Mouse (Mus musculus) induced T-regulatory cell, adult 2 months (primary cell): ENCODE results near the gene Rmnd1.
A peak's percentile ranks its signal among the peaks of the same experiment; 100 is the strongest.

Experiments
- DNase-seq: peaks from one replicate; pipeline ENCODE4 v3.0.0-alpha.2; 2012; ENCODE audit warnings: low read depth

Gene Rmnd1

DNA sequence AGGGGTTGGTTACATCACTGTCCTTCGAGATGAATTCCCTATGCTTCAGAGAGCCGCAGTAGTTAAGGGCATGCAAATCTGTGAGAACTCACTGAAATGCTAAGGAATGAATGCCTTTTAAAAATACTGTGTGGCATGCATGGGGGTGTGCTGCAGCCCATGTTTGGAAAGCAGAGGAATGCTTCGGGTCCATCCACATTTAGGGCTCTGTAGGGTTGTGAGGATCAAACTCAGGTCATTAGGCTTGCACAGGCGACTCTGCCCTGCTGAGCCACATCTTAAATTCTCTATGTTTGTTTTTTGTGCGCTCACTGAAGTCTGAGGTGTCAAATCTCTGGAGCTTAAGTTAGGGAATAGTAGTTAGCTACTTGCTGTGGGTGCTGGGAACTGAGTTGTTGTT is 41.1 kb downstream of the Rmnd1 start:
- DNase-seq, result no peak

DNA sequence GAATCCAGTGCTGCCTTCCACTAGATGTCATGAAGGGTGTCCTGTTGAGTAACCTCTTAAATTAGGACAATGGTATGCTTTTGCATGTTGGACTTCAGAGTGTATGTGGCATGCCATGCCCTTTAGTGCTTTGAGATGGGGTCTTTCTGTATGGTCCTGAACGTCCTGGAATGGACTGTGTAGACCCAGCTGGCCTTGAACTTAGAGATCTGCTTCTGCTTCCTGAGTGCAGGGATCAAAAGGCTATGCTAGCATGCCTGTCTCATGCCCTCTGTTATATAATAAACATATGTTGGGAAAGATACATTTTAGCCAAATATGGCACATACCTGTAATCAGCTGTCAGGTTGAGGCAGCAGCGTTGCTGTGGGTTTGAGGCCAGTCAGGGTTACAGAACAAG is 41.6 kb downstream of the Rmnd1 start:
- no peak for DNase-seq

DNA sequence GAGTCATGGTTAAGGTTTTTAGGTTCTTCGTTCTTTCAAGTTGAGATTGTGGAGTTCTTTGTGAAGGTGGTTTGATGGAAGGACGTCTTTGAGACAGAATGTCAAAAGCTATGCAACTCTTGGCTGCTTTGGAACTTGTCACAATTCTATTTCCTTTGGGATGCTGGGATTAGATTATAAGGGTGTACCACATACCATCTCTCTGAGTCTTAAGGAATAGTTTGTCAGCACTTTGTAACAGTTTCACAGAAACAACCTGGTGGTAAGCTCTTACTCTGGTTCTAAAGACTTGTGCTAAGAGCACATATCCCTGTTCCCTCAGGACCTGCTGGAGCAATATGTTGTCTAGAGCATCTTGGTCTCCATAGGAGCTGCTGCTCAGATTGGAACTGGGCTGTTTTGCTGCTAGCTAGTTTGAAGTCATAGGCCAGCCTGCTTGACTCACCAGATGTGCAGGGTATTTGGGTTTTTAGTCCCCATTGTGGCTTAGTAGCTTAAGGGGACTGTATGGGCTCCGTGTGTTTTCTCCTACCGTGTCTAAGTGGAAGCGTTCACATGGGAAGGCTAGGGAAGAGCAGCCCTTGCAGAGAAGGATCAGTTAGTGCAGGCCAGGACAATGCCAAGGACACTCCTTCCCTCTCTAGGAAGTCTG is 42.6 kb downstream of the Rmnd1 start:
- DNase-seq, result no peak

DNA sequence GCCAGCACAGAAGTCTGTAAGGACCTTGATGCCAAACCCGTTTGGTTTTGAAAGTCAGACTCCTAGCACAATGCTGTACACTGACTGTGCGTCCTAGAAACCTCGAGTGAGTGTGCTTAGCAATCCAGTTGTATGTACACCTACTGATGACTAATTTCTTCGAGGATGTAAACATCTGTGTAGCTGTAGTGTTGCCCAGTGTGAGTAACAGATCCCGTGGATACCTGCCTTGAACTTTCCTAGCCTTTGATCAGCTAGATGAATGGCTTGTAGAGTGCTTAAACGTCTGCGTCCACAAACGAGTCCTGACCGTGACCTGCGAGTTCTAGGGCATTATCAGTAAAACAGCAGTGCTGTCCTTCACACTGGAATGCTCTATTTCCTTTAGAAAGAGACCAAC is 43.2 kb downstream of the Rmnd1 start:
- peak; percentile 47 for DNase-seq

DNA sequence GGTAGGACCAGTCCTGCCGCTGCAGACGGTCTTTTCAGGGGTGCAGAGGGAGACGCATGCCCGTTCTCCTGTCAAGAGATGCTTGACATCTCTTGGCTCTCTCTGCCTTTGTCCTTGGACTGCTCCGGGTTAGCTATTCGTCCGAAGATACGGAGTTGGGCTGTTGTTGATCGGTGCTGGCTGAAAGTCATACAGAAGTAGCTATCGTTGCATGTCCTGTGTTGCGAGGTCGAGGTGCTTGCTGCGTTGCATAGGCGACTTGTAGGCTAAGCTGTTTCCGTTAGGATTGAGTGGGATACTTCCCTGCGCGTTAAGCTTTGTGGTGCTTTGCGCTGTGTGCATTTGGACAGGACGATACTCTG is 43.8 kb downstream of the Rmnd1 start:
- DNase-seq, result peak; percentile 64

DNA sequence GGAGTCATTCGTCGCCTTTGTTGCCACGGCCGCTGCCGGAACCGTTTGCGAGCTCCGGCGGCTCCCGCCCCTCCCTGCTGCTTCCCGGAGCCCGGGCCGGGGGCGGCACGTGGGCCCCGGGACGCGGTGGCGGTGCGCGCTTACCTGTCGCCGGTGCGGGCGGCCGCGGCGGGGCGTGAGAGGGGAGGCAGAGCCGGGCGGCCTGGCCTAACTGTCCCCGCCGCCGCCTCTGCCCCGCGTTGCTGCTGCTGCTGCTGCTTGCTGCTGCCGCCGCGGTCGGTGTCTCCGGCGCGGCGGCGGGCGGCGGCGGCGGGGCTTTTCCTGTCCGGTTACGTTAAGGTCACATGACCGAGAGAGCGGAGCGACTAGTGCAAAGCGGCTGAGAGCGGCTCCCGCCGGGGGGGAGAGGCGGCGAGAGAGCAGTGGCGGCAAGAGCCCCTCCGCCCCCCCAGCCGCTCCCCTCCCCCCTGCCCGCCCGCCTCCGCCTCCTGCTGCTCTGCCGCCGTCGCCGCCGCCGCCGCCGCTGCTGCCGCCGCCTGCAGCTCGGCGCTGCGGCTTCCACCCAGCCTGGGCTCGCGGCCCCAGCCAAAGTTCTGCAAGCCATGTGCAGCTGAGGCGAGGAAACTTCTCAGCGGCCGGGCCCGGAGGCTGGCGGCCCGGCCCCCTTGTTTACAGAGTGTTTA is 44.3 kb downstream of the Rmnd1 start, which contains the start of gene Zbtb2:
TSS of gene Zbtb2 (minus strand) at position 408 of the 683 bp plus-strand sequence.
- peak; percentile 78 for DNase-seq

DNA sequence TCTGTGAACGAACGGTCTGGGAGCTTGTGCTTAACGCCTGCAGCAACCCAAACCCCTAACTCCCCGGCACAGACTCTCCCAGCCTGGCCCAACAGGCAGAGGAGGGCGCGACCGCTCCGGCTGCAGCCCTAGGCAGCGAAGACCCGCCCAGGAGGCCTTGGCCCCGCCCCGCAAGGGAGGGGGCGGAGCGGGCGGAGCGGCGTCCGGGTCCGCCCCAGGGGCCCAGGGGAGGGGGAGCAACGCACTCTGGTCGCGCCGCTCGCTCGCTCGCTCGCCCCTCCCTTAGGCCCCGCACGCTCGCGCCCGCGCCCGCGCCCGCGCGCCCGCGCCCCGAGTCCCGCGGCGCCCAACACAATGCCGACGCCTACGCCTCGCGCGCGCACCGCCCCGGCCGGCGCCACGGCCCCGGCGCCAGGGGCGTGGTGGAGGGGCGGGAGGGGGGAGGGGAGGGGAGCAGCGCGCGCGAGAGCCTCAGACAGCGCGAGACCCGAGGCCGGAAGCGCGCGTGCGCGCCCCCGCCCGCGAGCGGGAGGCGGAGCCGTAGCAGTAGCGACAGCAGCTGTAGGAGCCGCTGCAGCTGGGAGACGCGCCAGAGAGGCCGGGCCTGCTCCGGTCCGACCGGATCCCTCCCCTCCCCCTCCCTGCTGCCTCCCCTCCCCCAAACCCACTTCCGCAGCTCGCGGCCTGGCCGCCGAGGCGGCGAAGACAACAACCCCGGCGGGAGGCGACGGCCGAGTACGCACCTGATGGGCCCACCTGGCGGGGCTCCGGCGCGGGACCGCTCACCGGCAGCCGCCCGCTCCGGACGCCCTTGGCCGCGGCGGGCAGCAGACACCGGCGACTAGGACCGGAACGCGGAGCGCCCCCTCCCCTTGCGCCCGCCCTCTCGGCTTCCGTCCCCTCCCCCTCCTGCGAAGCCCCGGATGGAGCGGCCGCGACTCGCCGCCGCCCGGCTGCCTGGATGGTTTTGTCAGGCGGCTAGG is 45.3 kb downstream of the Rmnd1 start:
- peak; percentile 96 for DNase-seq

DNA sequence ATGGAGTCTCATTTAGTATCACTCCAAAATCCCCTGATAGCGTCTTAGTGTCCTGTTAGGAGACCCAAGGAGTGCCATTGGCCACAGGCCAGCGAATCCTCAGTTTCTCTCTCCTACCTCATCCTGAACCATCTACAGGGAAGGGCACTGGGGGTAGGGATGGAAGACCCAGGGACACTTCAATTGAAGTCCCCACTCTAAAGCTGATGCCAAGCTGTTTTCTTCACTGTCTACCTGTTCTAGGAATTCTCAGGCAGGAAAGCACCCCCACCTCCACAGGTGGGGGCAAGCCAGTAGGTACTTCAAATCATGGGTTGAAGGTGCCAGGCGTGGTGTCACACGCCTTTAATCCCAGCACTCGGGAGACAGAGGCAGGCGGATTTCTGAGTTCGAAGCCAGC is 47.9 kb downstream of the Rmnd1 start:
- no peak for DNase-seq

DNA sequence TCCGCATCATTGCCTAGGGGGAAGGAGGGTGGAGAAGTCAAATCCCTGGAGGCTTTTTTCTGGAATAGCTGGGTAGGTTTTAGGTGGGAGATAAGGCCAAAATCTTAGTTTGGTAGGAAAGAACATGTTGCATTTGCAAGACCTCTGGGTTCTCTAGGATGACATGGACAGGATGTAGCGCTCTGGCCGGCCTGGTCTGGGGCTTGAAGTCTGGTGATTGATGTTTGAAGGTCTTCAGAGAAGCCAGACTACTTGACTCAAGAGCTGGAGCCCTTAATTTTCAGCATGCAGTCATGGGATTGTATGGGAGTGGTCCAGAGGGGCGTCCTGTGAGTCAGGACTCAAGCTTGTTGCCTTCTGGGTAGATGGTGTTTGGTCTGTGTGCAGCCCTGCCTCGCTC is 51.4 kb downstream of the Rmnd1 start:
- DNase-seq, result no peak

DNA sequence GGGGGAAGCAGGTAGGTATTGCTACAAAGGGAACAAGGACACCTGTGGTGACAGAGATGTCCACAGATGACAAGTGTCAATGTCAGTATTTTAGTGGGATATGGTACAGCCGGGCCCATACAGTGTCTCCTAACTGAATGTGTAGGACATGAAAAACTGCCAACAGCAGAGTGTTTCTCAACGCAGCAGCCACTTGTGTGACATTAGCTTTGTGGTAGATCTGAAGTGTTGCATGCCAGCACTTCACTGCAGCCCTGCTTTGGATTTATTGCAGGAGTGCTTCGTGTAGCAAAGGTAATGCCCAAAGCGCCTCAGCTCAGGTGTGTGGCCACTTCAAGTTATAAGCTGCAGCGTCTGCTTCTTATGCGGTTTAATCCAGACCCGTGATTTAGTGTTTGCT is 55.3 kb downstream of the Rmnd1 start:
- DNase-seq, result no peak

DNA sequence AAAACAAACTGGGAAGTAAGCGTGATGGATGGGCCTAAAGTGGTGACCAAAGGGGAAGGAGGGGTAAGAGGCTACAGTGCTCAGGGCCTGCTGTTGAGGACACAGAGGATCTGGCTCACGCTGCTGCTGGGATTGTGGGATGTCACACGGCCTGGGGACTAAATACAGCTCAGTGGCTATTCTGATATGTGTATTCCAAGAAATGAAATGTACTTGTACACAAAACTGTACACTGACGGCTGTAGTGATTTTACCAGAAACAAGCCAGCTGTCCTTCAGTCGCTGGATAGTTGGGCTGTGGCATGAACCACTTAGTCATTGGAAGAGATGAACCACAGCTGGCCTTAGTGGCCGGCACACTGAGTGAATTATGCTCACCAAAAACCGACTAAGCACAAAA is 55.7 kb downstream of the Rmnd1 start:
- DNase-seq, result no peak

DNA sequence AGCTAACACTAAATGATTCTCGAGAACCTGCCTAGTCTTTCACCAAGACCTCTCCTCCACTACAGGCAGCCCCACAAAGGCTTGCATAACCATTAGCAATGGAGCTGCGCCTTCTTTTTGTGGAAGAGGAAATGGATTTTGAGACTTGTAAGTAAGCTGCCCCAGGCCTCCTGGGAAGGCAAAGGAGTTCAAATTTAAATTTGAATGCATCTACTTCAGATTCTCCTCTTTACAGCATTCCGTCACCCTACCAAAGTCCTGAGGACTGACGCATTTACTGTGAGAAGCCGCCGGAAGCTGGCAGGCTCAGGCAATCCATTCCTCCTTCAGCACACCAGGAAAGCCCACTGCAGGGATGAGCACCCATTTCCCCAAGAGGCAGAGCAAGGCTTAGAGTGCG is 56.9 kb downstream of the Rmnd1 start:
- DNase-seq, result no peak

DNA sequence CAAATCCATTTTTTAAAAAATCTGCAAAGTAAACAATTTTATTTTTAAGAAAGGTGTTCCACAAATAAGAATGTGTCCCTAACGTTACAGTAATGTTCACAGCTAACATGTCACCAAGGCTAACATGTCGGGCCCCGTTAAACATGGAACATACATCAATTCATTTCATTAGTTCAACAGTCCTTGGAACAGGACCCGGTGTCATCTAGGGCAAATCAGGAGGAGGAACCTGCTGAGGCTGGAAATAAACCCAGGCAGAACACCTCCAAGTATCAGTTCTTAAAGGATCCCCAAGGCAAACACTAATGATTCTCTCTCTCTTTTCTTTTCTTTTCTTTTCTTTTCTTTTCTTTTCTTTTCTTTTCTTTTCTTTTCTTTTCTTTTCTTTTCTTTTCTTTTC is 57.5 kb downstream of the Rmnd1 start:
- DNase-seq, result no peak

DNA sequence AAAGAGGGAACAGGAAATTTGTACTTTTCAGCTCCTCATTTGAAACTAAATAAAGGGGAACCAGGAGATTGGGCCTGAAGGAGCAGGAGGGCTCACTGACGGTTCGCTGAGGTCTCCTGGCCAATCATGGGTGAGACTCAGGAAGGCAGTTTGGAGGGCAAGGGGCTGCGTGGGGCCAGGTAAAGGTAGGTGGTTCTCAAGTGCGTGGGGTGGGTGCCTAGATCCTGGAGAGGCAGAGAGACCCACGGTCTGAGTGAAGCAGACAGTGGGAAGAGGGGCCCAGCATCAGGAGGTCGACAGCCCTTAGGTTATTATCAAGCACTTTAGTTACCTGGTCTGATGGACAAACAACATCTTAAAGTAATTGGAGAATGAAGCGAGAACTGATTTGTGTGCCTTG is 57.9 kb downstream of the Rmnd1 start:
- DNase-seq, result no peak

DNA sequence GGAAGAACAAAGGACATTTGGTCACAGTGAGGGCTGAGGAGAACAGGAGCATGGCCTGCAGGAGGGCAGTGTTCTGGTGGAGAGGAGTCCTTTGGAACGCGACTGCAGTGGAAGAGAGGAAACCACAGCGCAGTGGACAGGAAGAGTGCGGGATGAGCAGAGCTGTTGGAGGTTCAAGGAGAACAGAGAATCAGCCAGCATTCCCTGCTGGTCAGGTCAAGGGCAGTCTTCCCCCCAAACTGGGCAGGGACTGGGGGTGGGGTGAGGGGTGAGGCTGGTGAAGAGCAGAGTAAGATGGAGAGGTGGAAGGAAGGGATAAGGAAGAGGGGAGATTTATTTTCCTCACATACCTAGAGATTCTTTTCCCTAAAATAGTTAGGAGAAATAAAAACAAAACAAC is 58.6 kb downstream of the Rmnd1 start:
- no peak for DNase-seq

DNA sequence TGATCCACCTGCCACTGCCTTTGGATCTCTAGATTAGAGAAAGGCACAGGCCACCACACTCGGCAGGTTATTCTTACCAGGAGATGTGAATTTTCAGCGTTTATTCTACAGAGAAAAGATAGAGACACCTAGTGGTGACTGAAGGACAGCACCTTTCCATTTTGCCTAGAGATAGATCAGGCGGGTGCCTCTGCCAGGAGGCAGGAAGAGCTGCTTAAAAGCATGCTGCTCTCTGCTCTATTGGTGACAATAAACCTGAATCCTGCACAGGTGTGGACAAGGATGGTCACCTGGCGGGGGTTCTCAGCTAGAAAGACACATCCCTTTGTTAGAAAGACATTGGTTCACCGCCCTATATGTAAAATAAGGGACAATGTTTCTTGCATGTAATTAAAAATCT is 60.2 kb downstream of the Rmnd1 start:
- peak; percentile 61 for DNase-seq

DNA sequence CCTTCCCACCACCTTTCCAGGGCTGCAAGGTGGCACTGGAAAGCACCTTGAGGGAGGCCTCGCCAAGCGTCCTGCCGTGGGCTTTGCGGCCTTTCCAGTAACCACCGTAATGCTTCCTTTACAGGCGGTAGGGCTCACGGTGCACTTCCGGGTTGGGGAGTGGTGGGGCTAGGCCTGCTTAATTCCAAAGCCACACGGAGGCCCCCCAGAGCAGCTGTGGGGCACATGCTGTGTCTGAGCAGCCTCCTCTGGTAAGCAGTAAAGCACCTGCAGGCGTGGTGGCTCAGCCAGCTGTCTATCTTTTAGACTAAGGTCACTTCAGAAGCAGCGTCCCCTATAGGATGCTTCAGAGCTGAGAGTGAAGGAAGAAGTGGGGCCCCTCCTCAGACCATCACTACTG is 62.1 kb downstream of the Rmnd1 start:
- DNase-seq, result no peak

DNA sequence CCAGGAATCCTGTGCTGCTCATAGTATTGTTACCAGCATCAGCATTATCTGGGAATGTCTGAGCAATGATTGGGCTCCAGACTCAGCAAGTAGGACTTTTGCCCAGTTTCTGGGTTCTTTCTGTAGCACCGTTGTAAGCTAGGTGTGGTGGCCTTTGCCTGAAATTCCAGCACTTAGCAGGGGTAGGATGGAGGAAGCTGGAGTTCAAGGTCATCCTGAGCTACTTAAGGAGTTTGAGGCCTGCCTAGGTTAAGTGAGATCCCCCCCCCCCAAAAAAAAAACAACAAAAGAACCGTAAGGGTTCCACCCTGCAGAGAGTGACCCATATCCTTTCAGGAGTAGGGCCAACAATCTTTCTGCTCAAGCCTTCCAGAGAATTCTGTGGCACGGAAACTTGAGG is 67.6 kb downstream of the Rmnd1 start:
- no peak for DNase-seq

DNA sequence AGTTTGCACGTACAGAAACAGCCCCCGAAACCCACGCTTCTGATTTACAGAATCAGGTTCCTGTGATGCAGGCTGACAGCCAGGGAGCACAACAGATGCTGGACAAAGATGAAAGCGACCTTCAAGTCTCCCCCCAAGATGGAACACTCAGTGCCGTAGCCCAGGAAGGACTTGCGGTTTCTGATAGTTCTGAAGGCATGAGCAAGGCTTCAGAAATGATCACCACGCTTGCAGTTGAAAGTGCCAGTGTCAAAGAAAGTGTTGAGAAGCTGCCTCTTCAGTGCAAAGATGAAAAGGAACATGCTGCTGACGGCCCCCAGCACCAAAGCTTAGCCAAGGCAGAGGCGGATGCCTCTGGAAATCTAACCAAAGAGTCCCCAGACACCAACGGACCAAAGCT is 74.8 kb downstream of the Rmnd1 start:
- peak; percentile 48 for DNase-seq

DNA sequence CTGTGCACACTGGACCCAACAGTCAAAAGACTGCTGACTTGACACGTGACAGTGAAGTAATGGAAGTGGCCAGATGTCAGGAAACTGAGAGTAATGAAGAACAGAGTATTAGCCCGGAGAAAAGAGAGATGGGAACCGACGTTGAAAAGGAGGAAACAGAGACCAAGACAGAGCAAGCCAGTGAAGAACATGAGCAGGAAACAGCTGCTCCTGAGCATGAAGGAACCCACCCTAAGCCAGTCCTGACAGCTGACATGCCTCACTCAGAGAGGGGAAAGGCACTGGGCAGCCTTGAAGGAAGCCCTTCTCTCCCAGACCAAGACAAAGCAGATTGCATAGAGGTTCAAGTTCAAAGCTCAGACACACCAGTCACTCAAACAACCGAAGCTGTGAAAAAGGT is 75.5 kb downstream of the Rmnd1 start:
- peak; percentile 25 for DNase-seq

DNA sequence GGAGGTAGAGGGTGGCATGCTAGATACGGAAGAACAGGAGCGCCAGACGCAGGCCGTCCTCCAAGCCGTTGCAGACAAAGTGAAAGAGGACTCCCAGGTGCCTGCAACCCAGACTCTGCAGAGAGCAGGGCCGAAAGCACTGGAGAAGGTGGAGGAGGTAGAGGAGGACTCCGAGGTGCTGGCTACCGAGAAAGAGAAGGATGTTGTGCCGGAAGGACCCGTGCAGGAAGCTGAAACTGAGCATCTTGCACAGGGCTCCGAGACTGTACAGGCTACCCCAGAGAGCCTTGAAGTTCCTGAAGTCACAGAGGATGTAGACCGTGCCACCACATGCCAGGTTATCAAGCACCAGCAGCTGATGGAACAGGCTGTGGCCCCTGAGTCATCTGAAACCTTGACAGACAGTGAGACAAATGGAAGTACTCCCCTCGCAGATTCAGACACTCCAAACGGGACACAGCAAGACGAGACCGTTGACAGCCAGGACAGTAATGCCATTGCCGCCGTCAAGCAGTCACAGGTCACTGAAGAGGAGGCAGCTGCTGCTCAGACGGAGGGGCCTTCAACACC is 76.2 kb downstream of the Rmnd1 start:
- DNase-seq, result peak; percentile 70
